Mouse (Mus musculus) bone marrow macrophage, adult 2 months (primary cell): ENCODE measurements around the gene Olfr494.

ENCODE experiments used
- CTCF ChIP-seq: IDR thresholded peaks from 2 replicates; pipeline ENCODE4 v1.5.1; 2012; ENCODE audit warnings: low read depth, mild to moderate bottlenecking, low read length, moderate library complexity
- POLR2A ChIP-seq: IDR thresholded peaks from 2 replicates; pipeline ENCODE4 v1.6.1; 2012; ENCODE audit warnings: mild to moderate bottlenecking, low read depth, low read length, borderline replicate concordance

DNA sequence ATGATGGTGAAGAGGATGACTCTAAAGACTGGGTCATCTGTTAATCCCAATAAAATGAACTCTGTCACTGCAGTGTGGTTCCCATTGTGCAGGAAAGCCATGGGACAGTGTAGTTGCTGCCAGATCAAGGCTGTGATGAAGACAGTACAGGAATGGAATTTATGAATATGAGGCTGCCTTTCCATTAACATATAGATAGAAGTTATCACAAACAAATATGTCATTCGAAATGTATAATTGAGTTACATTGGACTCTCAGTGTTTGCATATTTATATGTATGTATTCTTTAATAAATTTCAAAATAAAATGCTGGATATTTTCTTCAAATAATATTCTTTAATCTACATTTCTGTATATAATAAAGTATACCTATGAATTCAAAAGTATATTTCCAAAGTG is 18.3 kb upstream of the Olfr494 start, which contains the start of gene Olfr493:
- TF ChIP-seq POLR2A, result no peak
- no peak for TF ChIP-seq CTCF
